Mouse (Mus musculus): Measurements from ENCODE around the gene Nt5m.

- TF ChIP-seq POLR2A (IDR thresholded peaks at IDR 0.05; ENCODE audit: extremely low read depth, insufficient read depth, low read length), result no peak
- no peak for TF ChIP-seq CTCF (IDR thresholded peaks at IDR 0.05; ENCODE audit: extremely low read depth, insufficient read depth, low read length)
These were observed 52.6 kb downstream of the Nt5m start for GRCm38 (mm10) chr11:59891854-59892253.

Measured in cortical plate, adult 2 months (tissue).